Mouse (Mus musculus): Measurements from ENCODE around the gene Gm10762.
"Not testable (repeated sequence)": the region's sequence is repeated elsewhere in the genome, so short reads cannot be mapped to it uniquely, and the experiment has no call there.

Gene Gm10762

GRCm38 (mm10) chr2:128967661-128968441, at the start of gene Gm10762:
Gene Gm10762 (minus strand): TSS chr2:128967725.
- DNase-seq (ENCODE audit: low read depth), result no peak

- DNase-seq (ENCODE audit: low read depth), result not testable (repeated sequence)
These were observed 41.3 kb upstream of the Gm10762 start for GRCm38 (mm10) chr2:129008867-129009266.

- peak; percentile 42 for DNase-seq (ENCODE audit: low read depth)
These were observed 38.7 kb upstream of the Gm10762 start for GRCm38 (mm10) chr2:129006194-129006749.

- DNase-seq (ENCODE audit: low read depth), result no peak
These were observed 37.3 kb upstream of the Gm10762 start for GRCm38 (mm10) chr2:129004872-129005271.

- DNase-seq (ENCODE audit: low read depth), result no peak
These were observed 17.2 kb upstream of the Gm10762 start for GRCm38 (mm10) chr2:128984746-128985145.

- no peak for DNase-seq (ENCODE audit: low read depth)
These were observed 8.0 kb upstream of the Gm10762 start for GRCm38 (mm10) chr2:128975572-128975971.

GRCm38 (mm10) chr2:128972301-128972700, 4.8 kb upstream of the Gm10762 start:
- DNase-seq (ENCODE audit: low read depth), result no peak

GRCm38 (mm10) chr2:128968475-128969083, 1.1 kb upstream of the Gm10762 start:
- DNase-seq (ENCODE audit: low read depth), result no peak

GRCm38 (mm10) chr2:128966641-128967580, 614 bp downstream of the Gm10762 start, which contains the start of gene Zc3h6:
Gene Zc3h6 (plus strand): TSS chr2:128967402.
- peak; percentile 97 for DNase-seq (ENCODE audit: low read depth)

- DNase-seq (ENCODE audit: low read depth), result no peak
These were observed 1.3 kb downstream of the Gm10762 start for GRCm38 (mm10) chr2:128966236-128966635.

- DNase-seq (ENCODE audit: low read depth), result no peak
These were observed 1.9 kb downstream of the Gm10762 start for GRCm38 (mm10) chr2:128965505-128966105.

GRCm38 (mm10) chr2:128954186-128954585, 13.3 kb downstream of the Gm10762 start:
- DNase-seq (ENCODE audit: low read depth), result no peak

GRCm38 (mm10) chr2:128947962-128948588, 19.4 kb downstream of the Gm10762 start:
- DNase-seq (ENCODE audit: low read depth), result no peak

- peak; percentile 94 for DNase-seq (ENCODE audit: low read depth)
These were observed 23.7 kb downstream of the Gm10762 start, which contains the start of gene Zc3h8 for GRCm38 (mm10) chr2:128943538-128944528. Gene Zc3h8 (minus strand): TSS chr2:128944077.

GRCm38 (mm10) chr2:128936256-128936655, 31.3 kb downstream of the Gm10762 start:
- DNase-seq (ENCODE audit: low read depth), result no peak

GRCm38 (mm10) chr2:128930704-128931103, 36.8 kb downstream of the Gm10762 start:
- no peak for DNase-seq (ENCODE audit: low read depth)

- no peak for DNase-seq (ENCODE audit: low read depth)
These were observed 39.1 kb downstream of the Gm10762 start for GRCm38 (mm10) chr2:128928446-128928845.

- DNase-seq (ENCODE audit: low read depth), result no peak
These were observed 42.7 kb downstream of the Gm10762 start for GRCm38 (mm10) chr2:128924799-128925198.

Measured in c-Kit-positive CD71-positive TER-119-negative erythroid progenitor cells, embryonic 14.5 days (primary cell).